Comparison of ENCODE assay signal across 8 mouse cellular contexts in genomic region chr13:14612463-14612862, GRCm38 (mm10). TPM values are rescaled to one million over a fixed set of nuclear protein-coding genes. Genes with fewer than 3 reads are reported as not detected.
DNase-seq lines count a peak whose midpoint lies in the region; ATAC-seq and TF ChIP-seq lines count a peak whose summit lies in the region.

No protein-coding gene starts in this region.

- no peak for DNase-seq in kidney, postnatal 4 days
- no peak for DNase-seq in urinary bladder, adult 2 months (ENCODE audit: low spot score)
- no peak for DNase-seq in thymus, postnatal 10 days (ENCODE audit: low spot score in 2 of 2)
- no peak for DNase-seq in embryo, embryonic 11 days

- ATAC-seq in kidney, embryonic 14.5 days (ENCODE audit: low FRiP score, low TSS enrichment) = peak; percentile 76
- ATAC-seq in hindbrain, embryonic 13.5 days (ENCODE audit: low FRiP score) = peak; percentile 78
- ATAC-seq in midbrain, embryonic 12.5 days (ENCODE audit: low FRiP score, low read depth) = peak; percentile 74

- no peaks in the 10 kb centered on the region for H3K27me3 ChIP-seq in kidney, embryonic 14.5 days (ENCODE audit: control insufficient read depth, insufficient read depth, low read length)
- no peaks in the 10 kb centered on the region for H3K27me3 ChIP-seq in hindbrain, embryonic 13.5 days
- no peaks in the 10 kb centered on the region for H3K27me3 ChIP-seq in midbrain, embryonic 12.5 days

- WGBS in kidney, embryonic 14.5 days = 5% methylated on average over 10 of the region's 10 CpGs
- WGBS in hindbrain, embryonic 13.5 days = 8% methylated on average over 10 of the region's 10 CpGs
- WGBS in midbrain, embryonic 12.5 days = 7% methylated on average over 10 of the region's 10 CpGs

- peak overlapping the region; percentile 48 for H3K4me2 ChIP-seq in kidney, embryonic 14.5 days (replicated peaks; ENCODE audit: low read depth, low read length)
- peak overlapping the region; percentile 65 for H3K4me2 ChIP-seq in hindbrain, embryonic 13.5 days
- peak overlapping the region; percentile 59 for H3K4me2 ChIP-seq in midbrain, embryonic 12.5 days (replicated peaks)

- H3K4me1 ChIP-seq in kidney, embryonic 14.5 days (ENCODE audit: control insufficient read depth, insufficient read depth, low read length) = no peaks in the 10 kb centered on the region
- peaks cover 4% of the 10 kb centered on the region; the same call in 1 of the 2 replicates for H3K4me1 ChIP-seq in bone marrow macrophage, adult 2 months (ENCODE audit: control insufficient read depth, insufficient read depth, low read length)
- H3K4me1 ChIP-seq in hindbrain, embryonic 13.5 days (replicated peaks) = peaks cover 22% of the 10 kb centered on the region
- H3K4me1 ChIP-seq in midbrain, embryonic 12.5 days = peaks cover 14% of the 10 kb centered on the region; the same call in 1 of the 2 replicates

- H3K4me3 ChIP-seq in kidney, embryonic 14.5 days (ENCODE audit: low read length) = peak overlapping the region; percentile 97
- peak overlapping the region; percentile 100 for H3K4me3 ChIP-seq in bone marrow macrophage, adult 2 months (ENCODE audit: insufficient read depth, low read length)
- H3K4me3 ChIP-seq in hindbrain, embryonic 13.5 days = peak overlapping the region; percentile 90
- peak overlapping the region; percentile 90 for H3K4me3 ChIP-seq in midbrain, embryonic 12.5 days

- TF ChIP-seq POLR2A in bone marrow macrophage, adult 2 months (IDR thresholded peaks at IDR 0.05; ENCODE audit: borderline replicate concordance, low read depth, low read length) = no peak

- H3K36me3 ChIP-seq in kidney, embryonic 14.5 days (ENCODE audit: control insufficient read depth, insufficient read depth, low read length) = peaks cover 17% of the 10 kb centered on the region
- H3K36me3 ChIP-seq in hindbrain, embryonic 13.5 days = peaks cover 19% of the 10 kb centered on the region
- peaks cover 22% of the 10 kb centered on the region for H3K36me3 ChIP-seq in midbrain, embryonic 12.5 days

- H3K9ac ChIP-seq in kidney, embryonic 14.5 days (ENCODE audit: low read depth, low read length) = peak overlapping the region; percentile 73
- H3K9ac ChIP-seq in hindbrain, embryonic 13.5 days = peak overlapping the region; percentile 84
- peak overlapping the region; percentile 73 for H3K9ac ChIP-seq in midbrain, embryonic 12.5 days (replicated peaks)

- no peak overlapping the region for H3K27ac ChIP-seq in kidney, embryonic 14.5 days (ENCODE audit: low read depth, low read length)
- peak overlapping the region; percentile 64 for H3K27ac ChIP-seq in bone marrow macrophage, adult 2 months (ENCODE audit: insufficient read depth, low read depth, low read length)
- H3K27ac ChIP-seq in hindbrain, embryonic 13.5 days = peak overlapping the region; percentile 85
- peak overlapping the region; percentile 71 for H3K27ac ChIP-seq in midbrain, embryonic 12.5 days (replicated peaks)

- TF ChIP-seq CTCF in bone marrow macrophage, adult 2 months (IDR thresholded peaks at IDR 0.05; ENCODE audit: low read depth, low read length) = no peak

- no peaks in the 10 kb centered on the region for H3K9me3 ChIP-seq in kidney, embryonic 14.5 days (ENCODE audit: control insufficient read depth, low read length)
- H3K9me3 ChIP-seq in hindbrain, embryonic 13.5 days = no peaks in the 10 kb centered on the region
- no peaks in the 10 kb centered on the region for H3K9me3 ChIP-seq in midbrain, embryonic 12.5 days

RNA-seq across cellular contexts. Expression of gene Mrpl32, which starts 0.5 kb away (rescaled TPM):
- 127 and 148 TPM in 2 replicates for polyA plus RNA-seq in kidney, embryonic 14.5 days (2014; fragmentation: Nextera tagmentation; extraction: Ambion mirVana)
- polyA plus RNA-seq in bone marrow macrophage, adult 2 months (2012; ENCODE audit: insufficient read depth, insufficient read length, missing spikeins) = 55.6 and 68.4 TPM in 2 replicates
- polyA plus RNA-seq in hindbrain, embryonic 13.5 days (2015; fragmentation: Nextera tagmentation; extraction: Ambion mirVana) = 128 and 136 TPM in 2 replicates
- polyA plus RNA-seq in midbrain, embryonic 12.5 days (2016; fragmentation: Nextera tagmentation; extraction: Ambion mirVana) = 107 and 114 TPM in 2 replicates
- polyA plus RNA-seq in urinary bladder, adult 2 months (2012; rRNA removed) = 34.3 and 39.3 TPM in 2 replicates

RNA-seq across cellular contexts. Expression of gene Psma2, which starts 0.6 kb away (rescaled TPM):
- 215 and 260 TPM in 2 replicates for polyA plus RNA-seq in kidney, embryonic 14.5 days (2014; fragmentation: Nextera tagmentation; extraction: Ambion mirVana)
- polyA plus RNA-seq in bone marrow macrophage, adult 2 months (2012; ENCODE audit: insufficient read depth, insufficient read length, missing spikeins) = 71.3 and 77.2 TPM in 2 replicates
- 184 and 188 TPM in 2 replicates for polyA plus RNA-seq in hindbrain, embryonic 13.5 days (2015; fragmentation: Nextera tagmentation; extraction: Ambion mirVana)
- 174 and 178 TPM in 2 replicates for polyA plus RNA-seq in midbrain, embryonic 12.5 days (2016; fragmentation: Nextera tagmentation; extraction: Ambion mirVana)
- 82.2 and 86.9 TPM in 2 replicates for polyA plus RNA-seq in urinary bladder, adult 2 months (2012; rRNA removed)

RNA-seq across cellular contexts. Expression of gene AW209491, which starts 17.5 kb away (rescaled TPM):
- polyA plus RNA-seq in kidney, embryonic 14.5 days (2014; fragmentation: Nextera tagmentation; extraction: Ambion mirVana) = 25.0 and 27.9 TPM in 2 replicates
- polyA plus RNA-seq in bone marrow macrophage, adult 2 months (2012; ENCODE audit: insufficient read depth, insufficient read length, missing spikeins) = 6.6 and 9.4 TPM in 2 replicates
- 42.2 and 44.9 TPM in 2 replicates for polyA plus RNA-seq in hindbrain, embryonic 13.5 days (2015; fragmentation: Nextera tagmentation; extraction: Ambion mirVana)
- 32.5 and 34.8 TPM in 2 replicates for polyA plus RNA-seq in midbrain, embryonic 12.5 days (2016; fragmentation: Nextera tagmentation; extraction: Ambion mirVana)
- 13.6 and 16.3 TPM in 2 replicates for polyA plus RNA-seq in urinary bladder, adult 2 months (2012; rRNA removed)
